Mouse (Mus musculus): ENCODE measurements around the gene Meaf6.

Gene Meaf6

DNA sequence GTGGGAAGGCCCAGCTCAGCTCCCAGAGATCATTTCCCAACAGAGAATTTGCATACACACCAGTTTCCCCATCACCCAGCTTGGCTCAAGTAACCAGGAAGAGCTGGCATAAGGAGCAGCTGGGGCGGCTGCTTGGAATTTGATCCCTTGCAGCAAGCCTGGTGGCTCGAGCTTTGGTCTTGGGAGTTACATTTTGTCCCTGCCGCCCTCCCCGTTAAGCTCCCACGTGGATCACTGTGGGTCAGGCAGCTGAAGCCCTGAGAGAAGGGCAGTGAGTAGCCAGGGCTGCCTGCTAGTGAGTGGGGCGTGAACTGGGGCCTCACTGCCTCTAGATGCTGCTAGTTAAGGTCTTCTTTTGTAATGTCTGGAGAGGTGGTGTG, 30.8 kb downstream of the Meaf6 start:
- no peak for DNase-seq (ENCODE audit: extremely low read depth, low read depth)

DNA sequence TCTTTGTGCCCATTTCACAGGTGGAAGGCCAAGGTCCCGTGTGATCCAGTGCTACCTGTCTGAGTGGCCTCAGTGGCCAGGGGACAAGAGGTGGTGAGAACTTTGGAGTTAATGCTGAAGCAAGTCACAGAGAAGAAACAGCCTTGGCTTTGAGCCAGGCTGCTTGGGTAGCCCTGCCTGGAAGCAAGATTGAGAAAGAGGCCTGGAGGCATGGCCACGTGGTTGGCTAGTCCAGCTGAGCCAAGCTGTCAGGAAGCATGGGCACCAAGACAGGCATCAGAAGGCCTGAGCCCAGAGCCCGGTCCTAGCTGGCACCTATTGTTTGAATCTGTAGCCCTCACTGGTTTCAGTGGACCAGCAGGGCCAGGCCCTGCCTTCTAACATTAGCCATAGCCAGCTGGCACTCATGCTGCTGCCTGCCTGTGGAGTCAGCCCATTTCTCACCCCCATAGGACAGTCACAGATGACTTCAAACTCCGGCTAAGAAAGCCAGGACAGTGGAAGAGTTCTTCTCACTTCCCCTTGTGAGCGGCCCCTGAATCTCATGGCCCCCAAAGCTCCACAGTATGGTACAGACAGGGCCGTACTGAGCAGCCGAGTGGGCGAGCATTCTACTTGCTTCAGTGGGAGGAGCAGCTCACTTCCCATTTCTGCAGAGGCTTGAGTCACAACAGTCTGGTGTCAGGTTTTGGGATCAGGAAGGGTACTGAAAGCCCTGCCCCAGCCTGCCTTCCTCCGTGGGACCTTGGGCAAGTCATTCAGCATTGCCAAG, 31.3 kb downstream of the Meaf6 start:
- peak; percentile 73 for DNase-seq (ENCODE audit: extremely low read depth, low read depth)

DNA sequence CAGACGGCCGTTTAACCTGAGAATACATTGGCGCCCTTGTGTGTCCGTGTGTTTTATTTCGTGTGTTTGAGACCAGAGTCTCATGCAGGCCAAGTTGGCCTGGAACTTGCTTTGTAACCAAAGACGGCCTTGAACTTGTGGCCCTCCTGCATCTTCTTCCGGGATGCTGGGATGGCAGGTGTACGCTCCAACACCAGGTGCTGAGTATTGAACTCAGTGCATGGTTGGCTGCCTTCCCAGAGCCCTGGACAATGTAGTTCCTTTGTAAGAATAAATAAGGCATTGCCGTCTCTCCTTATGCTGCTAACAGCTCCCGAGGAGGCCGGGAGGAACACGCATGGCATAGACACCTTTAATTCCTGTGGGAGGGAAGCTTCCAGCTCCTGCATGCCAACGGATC, 32.0 kb downstream of the Meaf6 start:
- no peak for DNase-seq (ENCODE audit: extremely low read depth, low read depth)

DNA sequence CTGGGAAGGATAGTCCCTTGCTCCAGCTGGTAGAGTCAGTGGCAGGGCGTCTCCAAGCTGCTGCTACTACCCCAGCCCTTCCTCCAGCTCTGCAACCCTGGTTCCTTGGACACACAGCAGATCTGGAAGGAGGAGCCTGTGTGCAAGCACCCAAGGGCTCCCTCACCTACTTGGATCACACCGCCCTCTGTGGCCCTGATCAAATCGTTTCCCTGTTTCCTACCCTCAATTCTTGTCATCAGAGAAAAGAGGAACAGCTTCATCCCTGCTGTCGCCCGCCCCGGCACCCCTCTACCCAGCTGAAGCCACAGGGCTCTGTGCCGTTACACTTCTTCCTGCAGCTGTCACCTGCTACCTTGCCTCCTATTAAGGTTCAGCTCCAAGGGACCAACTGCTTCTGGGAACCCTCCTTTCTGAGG, 33.0 kb downstream of the Meaf6 start:
- DNase-seq (ENCODE audit: extremely low read depth, low read depth), result peak; percentile 71

DNA sequence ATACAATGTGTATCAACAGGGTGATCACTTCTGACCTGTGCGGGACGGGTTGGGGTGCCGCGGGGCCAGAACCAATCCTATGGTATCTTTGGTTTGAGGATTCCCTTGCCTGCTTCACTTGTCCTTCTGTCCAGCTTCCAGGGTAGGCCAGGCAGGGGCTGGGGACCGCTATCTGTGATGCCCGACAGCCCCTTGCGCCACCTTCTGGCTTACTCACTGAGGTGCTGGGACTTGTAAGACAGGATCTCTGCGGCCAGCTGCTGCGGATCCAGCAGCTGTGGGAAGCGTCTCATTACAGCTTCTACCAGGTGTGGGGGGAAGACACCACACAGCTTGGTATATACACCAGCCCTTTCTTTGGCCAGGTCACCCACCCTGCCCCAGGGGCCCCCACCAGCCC, 34.1 kb downstream of the Meaf6 start:
- no peak for DNase-seq (ENCODE audit: extremely low read depth, low read depth)

DNA sequence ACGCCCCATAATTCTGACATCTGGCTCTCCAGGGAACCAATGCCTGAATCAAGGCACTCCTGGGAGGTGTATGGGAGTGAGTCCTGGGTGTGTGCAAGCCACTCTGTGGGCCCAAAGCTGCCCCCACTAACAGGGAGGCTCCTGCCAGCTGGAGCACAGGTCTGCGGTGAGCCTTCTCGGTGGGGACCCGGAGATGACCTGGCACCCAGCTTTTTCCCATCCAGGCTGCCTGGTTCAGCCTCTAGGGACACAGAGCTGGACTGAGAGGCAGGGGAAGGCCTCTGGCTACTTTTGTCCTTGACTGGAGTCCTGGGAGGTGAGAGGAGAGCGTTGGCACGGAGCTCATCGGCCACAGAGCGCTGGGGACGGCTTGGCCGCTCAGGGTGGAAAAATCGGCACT, 34.8 kb downstream of the Meaf6 start:
- no peak for DNase-seq (ENCODE audit: extremely low read depth, low read depth)

DNA sequence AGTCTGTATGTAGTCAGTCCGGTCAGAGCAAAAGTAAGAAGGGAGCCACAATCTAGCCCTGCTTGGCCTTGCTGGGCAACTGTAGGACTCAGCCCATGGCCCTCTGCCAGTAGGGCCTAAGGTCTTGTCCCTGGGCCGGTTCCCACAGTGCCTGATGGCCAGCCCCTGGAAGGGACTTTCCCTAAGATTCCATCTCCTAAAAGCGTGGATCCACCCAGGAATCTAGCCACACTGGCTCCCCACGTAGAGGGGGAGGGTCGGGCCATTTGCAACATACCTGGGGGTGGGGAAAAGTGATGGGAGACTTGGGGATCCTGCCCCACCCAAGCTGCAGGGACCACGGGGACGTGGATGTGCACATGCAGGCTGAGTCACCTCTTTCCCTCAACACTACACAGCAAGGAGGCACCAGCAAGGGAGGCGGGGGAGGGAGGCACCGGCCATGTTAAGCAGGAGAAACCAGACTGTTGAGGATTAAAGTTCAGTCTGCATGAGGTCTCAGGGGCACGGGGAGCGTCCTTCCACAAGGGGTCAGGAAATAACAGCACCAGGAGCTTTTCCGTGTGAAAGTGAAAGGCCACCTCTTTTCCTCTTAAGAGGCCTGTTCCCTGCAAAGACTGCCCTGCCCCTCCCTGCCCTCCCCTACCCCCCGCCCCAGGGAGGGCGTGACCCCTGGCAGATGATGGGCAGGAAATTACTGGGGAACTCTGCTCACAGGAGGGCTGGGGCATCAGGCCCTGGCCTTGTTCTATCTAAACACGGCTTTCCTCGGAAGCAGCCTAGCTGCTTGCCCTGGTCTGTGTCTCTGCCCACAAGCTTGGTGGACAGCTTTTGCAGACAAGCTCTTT, 37.7 kb downstream of the Meaf6 start:
- no peak for DNase-seq (ENCODE audit: extremely low read depth, low read depth)

DNA sequence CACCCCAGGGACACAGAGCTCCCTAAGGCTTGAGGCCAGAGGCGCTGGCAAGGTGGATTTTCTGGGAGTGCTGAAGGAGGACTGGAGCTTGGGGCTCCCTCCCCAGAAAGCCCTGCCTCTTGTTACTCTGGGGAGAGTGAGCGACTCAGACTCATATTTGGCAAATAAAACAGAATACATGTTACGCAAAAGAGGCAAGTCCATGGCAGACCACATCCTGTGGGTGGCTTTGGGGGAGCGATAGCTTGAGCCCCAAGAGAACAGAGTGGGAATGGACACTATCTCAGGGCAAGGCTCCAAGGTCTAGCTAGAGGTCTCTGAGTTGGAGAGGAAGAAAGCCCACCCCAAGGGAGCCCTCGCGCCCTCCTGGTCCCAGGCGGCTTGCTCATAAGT, 38.3 kb downstream of the Meaf6 start:
- DNase-seq (ENCODE audit: extremely low read depth, low read depth), result no peak

DNA sequence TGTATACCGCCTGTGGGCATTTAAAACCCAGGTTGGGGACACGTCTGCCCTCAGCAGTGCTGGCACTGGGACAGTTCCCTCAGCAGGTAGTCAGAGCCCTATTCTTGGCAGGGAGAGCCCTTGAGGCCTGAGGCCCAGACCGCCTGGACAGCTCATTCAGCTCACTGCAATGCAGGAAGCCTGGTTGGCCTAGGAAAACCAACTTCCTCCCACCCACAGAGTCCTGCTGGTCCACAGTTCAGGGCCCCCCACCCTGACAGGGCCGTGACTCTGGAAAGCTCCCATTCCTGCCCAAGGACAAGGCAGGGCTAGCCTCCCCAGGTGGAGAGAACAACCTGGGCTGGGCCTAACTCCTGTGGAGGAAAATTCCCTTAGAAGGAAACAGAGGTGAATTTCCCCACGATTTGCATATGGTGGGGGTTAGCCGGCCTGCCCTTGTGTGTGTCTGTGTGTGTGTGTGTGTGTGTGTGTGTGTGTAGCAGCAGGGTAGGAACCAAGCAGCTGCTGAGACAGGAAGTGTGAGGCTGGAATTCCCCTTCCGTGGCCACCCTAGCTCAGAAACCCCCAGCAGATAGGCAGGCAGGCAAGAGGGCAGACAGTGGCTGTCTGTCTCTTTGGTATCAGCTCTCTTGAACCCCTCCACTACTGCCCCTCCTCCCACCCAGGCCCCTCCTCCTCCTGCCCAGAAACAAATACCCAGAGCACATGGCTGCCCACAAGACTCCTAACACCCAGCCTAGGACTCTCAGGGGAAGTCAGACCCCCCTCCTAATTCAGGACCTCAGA, 39.7 kb downstream of the Meaf6 start:
- DNase-seq (ENCODE audit: extremely low read depth, low read depth), result no peak

DNA sequence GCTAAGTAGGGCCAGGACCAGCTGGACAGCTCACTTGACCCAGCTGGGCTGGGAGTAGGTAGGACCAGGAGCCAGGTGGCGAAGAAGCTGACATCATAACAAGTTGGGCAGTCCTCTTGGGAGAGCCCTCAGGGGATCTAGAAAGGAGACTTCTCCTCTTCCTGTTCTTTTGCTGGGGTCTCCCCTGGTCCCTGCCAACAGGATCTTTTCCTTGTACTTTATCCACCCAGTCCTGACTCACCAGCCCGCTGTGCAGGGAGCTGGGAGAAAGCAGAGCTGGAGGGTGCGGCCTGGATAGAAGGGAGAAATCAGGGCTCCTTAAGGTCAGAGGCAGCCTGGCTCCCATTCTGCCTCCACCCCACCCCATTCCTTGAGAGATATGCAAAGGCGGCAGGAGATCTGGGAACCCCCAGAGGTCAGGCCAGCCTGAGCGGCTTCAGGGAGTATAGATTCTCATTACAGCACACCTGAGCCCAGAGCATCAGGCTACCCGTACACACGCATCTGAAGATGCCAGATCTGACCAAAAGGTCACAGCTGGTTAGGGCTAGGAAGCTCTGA, 40.5 kb downstream of the Meaf6 start:
- no peak for DNase-seq (ENCODE audit: extremely low read depth, low read depth)

DNA sequence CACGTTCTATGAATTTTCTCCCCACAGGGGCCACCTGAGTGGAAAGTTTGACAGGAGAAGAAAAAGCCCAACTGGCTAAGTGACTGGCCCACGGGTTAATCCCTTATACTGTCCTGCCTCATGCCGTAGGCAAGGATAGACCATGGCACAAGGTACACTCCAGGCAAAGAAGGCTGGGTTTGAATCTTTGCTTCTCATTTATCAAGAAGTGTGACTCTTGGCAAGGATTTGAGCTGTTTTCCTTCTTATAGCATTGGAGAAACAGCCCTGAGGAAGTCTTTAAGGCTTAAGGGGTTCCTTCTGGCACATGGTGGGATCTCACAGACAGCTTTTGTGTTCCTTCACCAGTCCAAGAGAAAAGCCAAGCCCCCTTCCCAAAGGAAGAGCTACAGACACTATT, 41.3 kb downstream of the Meaf6 start:
- no peak for DNase-seq (ENCODE audit: extremely low read depth, low read depth)

DNA sequence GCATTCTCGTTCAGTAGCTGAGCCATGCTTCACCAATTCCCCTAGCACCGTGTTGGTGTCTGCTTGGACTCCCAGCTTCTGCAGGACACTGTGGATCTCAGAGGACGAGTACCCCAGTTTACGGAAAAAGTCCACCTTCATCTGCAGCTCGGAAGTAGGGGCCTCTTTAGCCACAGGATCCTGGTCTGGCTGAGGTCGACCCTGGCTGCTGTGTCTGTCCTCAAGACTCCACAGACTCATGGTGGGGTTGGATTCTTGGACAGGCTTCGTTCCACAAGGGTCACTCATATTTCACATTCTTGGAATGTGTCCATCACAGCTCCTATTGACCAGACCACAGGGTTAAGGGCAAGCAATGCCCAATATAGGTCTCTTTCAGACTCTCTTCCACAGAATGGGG, 41.8 kb downstream of the Meaf6 start:
- no peak for DNase-seq (ENCODE audit: extremely low read depth, low read depth)

DNA sequence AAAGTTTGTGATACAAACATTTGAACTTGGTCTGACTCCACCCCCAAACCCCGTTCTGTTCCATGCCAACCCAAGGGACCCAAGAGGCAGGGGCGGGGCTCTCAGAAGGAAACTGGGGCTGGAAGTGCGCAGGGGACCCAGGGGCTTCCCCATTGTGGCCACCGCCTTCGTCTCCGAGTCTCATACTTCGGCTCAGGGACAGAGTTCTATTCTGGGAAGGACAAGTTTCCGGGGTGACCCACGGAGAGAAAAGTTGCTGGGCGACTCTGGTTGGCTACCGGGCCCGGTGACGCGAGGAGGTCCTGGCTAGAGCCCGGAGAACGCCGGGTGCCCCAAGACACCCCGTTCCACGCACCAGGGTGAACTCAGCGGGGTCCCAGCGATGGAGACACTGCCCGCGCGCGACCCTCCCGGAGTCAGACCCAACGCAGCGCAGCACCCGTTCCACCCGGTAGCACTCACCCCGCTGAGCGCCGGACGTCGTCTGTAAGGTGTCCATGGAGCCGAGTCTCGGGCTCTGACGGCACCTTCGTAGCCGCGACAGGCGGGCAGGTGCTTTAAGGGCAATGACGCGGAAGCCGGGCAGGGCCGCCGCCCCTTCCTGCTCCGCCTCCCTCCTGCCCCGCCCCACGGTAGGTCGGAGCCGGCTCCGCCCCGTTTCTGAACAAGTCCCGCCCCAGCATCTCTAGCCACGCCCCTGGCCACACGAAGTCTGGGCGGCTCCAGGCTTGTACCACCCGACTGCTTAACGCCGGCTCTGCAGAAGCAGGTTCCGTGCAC, 42.6 kb downstream of the Meaf6 start, which contains the start of gene Zc3h12a:
Zc3h12a (minus strand) TSS at position 536 of the 780 bp plus-strand sequence.
- peak; percentile 56 for DNase-seq (ENCODE audit: extremely low read depth, low read depth)

DNA sequence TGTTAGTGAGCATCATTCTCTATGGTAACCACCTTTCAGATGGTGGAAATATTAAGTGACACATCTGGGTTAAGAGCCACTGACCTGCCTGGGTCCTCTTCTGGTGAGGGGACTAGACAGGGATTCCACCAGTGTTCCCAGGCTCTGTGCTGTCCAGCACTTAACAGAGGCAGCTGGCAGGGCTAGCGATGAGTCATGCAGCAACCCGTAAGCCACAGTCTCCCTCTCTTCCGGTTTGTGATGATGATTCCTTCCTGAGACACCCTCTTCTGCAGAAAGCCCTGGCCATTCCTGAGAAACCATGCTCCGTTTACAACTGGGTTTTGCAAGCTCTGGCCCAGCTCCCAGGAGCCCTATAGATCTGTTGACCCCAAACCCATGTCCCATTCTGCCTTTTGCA, 46.6 kb downstream of the Meaf6 start:
- DNase-seq (ENCODE audit: extremely low read depth, low read depth), result no peak

DNA sequence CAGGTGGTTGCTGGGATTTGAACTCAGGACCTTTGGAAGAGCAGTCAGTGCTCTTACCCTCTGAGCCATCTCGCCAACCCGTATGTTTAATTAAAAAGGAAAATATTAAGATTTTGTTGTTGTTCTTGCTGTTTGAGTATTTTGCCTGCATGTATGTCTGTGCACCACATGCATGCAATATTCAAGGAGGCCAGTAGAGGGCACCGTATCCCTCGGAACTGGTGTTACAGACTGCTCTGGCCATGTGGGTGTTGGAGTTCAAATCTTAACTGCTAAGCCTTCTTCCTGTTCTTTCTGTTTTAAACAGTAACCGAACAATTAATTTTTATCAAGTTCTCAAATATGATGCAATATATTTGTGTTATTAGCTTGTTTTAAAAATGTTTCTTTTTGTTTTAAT, 47.5 kb downstream of the Meaf6 start:
- DNase-seq (ENCODE audit: extremely low read depth, low read depth), result peak; percentile 53

DNA sequence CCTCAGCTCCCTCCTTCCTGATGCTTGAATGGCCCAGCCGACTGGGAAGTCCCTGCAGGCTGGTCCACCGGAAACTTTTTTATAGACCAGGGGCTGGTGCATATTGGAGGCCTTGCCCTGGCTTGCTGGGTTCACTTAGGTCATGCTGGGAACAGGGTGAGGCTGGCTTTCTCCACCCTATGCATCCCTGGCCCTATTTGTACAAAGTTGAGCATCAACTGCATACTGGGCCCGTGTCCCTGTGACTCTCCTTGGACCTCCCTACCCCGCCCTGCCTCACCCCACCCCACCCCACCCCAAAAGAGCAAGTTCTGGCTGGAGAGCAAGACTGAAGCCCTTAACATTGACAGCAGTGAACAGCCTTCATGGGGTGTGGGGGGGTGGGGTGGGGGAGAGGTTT, 49.3 kb downstream of the Meaf6 start:
- no peak for DNase-seq (ENCODE audit: extremely low read depth, low read depth)

DNA sequence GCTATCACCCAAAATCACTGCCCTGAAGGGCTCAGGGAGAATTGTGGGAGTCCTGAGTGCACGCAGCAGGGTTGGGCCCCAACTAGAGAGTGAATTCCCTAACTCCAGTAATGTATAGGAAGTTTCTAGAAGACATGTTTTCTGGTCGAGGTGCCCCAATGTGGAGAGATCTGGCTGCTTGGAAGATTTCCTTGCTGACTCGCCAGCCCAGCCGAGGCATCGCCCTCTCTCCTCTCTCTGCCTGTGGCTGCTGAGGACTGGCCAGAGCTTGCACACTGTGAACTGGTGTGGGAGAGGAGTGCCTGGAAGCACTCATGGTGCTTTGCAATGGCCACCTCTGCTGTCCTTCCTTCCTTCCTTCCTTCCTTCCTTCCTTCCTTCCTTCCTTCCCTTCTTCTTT, 49.7 kb downstream of the Meaf6 start:
- DNase-seq (ENCODE audit: extremely low read depth, low read depth), result no peak

DNA sequence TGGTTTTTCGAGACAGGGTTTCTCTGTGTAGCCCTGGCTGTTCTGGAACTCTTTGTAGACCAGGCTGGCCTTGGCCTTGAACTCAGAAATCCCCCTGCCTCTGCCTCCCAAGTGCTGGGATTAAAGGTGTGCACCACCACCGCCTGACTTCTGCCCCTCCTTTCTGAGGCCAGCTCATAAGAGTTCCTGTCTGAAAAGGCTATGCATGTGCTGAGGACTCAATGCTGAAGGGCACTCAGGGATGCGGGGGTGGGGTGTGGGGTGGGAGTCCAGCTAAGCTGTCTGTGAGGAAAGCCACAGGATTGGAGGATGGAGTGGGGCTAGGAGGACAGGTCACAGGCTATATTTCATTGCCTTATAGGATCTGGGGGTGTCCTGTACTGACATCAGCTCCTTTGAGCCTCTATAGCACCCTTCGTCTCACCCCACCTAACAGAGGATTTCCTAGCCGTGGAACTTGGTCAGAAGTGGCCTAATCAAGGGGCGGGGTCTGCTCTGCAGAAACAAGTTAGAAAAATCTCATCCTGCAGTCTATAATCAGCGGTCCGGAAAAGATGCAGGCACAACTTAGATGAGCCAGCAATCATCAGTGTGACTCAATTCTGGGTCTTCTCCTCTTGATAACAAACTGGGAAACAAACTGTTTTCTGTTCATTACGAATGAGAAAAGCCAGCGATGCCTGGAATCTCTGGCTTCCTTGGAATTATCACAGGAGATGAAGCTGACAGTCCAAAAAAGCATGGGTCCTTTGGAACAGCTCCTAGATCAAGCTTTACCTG, 50.3 kb downstream of the Meaf6 start:
- DNase-seq (ENCODE audit: extremely low read depth, low read depth), result no peak

DNA sequence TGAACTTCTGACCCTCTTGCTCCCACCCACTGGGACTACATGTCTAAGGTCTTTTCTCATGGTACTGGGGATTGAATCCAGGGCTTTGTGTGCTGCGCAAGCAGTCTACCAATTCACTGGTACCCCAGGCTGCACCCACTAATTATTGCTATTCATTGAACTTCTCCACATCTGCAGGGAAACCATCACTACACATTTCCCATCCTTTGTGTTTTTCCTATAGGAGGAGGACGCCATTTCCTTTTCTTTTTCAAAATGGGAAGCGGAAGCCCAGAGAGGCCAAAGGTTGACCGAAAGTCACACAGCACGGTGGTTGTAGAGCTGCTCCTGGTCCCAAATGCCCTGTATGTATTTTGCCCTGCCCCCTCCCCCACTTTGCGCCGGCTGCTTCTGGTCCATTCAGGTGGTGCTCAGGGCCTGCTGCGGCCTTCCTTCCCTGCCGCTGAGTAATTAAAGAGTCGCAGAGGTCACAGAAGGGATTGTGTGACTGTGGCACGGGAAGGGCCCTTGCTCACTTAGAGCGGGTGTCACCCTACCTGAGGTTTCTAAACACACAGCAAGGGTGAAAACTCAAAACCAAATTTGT, 51.5 kb downstream of the Meaf6 start:
- DNase-seq (ENCODE audit: extremely low read depth, low read depth), result no peak

DNA sequence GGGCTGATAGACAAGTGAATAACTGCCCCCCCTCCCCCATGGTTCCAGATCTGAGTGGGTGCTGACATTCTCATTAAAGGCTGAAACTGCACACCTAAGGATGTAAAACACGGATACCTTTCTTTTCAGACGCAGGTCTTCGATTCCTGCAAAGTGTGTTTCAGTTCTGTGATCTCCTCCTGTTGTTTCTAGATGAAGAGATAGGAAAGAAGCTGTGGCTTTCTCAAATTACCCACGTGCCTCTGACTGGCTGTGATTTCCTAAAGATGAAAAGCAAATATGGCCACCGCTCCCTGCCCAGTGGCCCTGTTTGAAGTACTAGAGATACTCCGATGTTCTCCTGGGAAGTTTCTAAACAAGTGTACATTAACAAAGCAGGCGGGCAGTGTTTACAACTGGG, 53.4 kb downstream of the Meaf6 start:
- DNase-seq (ENCODE audit: extremely low read depth, low read depth), result no peak
